Mouse (Mus musculus) brown adipose tissue, adult 24 weeks (tissue): ENCODE results near the gene Acsf3. TPM values are rescaled to one million over a fixed set of nuclear protein-coding genes. Genes with fewer than 3 reads are reported as not detected.

ENCODE experiments used
- H3K27ac ChIP-seq: fragments of 200-500 bp; replicated peaks from 2 replicates; pipeline ENCODE4 v1.5.1; 2012; ENCODE audit warnings: low read depth, mild to moderate bottlenecking, low read length
- H3K4me1 ChIP-seq: fragments of 200-500 bp; 2 replicates; pipeline ENCODE4 v1.6.1; 2012; ENCODE audit warnings: low read length, mixed read lengths; ENCODE audit not compliant: control insufficient read depth, insufficient read depth, insufficient read length
- H3K4me3 ChIP-seq: fragments of 200-500 bp; 2 replicates; pipeline ENCODE4 v1.5.1; 2012; ENCODE audit warnings: low read depth, mild to moderate bottlenecking, low read length, moderate library complexity; ENCODE audit not compliant: insufficient read depth
- polyA plus RNA-seq: library from polyadenylated mRNA; stranded (reverse); fragments of >200 nt; gene quantifications from 2 replicates; pipeline ENCODE4 v1.2.4, GENCODE M21; 2012; ENCODE audit not compliant: missing spikeins, insufficient read depth, insufficient read length

Gene Acsf3
- polyA plus RNA-seq = 102 and 104 TPM in 2 replicates

- peak within 1 kb of the TSS; percentile 58 for H3K27ac ChIP-seq
- peaks cover 6% of the 10 kb centered on the region; the same call in 1 of the 2 replicates for H3K4me1 ChIP-seq
- H3K4me3 ChIP-seq = peak within 1 kb of the TSS; percentile 73
These were observed at the start of gene Acsf3 for GRCm38 (mm10) chr8:122775285-122776155. Acsf3 (plus strand) TSS chr8:122775486.

- H3K4me1 ChIP-seq = 0 out of 2 replicates have a peak, but pooled peaks cover 2% of the 10 kb centered on the region
- H3K27ac ChIP-seq = no peak overlapping the region
- no peak overlapping the region for H3K4me3 ChIP-seq
These were observed 48.5 kb upstream of the Acsf3 start for GRCm38 (mm10) chr8:122726789-122727188.

- no peak overlapping the region for H3K4me3 ChIP-seq
These were observed 47.9 kb upstream of the Acsf3 start for GRCm38 (mm10) chr8:122727412-122727811.

GRCm38 (mm10) chr8:122728630-122729029 lies 46.7 kb upstream of the Acsf3 start:
- Histone ChIP-seq H3K4me1 (0 out of 2 replicates have a peak, but pooled peaks cover 2% of the 10 kb centered on the region), H3K27ac (no peak overlapping the region), H3K4me3 (no peak overlapping the region)

More at GRCm38 (mm10) chr8:122727412-122727811, 47.9 kb upstream of the Acsf3 start:
- H3K27ac ChIP-seq = no peak overlapping the region
- H3K4me1 ChIP-seq = 0 out of 2 replicates have a peak, but pooled peaks cover 2% of the 10 kb centered on the region

- Histone ChIP-seq H3K4me3 (no peak overlapping the region), H3K27ac (no peak overlapping the region), H3K4me1 (no peaks in the 10 kb centered on the region)
These were observed 40.2 kb upstream of the Acsf3 start for GRCm38 (mm10) chr8:122735110-122735509.

DNA sequence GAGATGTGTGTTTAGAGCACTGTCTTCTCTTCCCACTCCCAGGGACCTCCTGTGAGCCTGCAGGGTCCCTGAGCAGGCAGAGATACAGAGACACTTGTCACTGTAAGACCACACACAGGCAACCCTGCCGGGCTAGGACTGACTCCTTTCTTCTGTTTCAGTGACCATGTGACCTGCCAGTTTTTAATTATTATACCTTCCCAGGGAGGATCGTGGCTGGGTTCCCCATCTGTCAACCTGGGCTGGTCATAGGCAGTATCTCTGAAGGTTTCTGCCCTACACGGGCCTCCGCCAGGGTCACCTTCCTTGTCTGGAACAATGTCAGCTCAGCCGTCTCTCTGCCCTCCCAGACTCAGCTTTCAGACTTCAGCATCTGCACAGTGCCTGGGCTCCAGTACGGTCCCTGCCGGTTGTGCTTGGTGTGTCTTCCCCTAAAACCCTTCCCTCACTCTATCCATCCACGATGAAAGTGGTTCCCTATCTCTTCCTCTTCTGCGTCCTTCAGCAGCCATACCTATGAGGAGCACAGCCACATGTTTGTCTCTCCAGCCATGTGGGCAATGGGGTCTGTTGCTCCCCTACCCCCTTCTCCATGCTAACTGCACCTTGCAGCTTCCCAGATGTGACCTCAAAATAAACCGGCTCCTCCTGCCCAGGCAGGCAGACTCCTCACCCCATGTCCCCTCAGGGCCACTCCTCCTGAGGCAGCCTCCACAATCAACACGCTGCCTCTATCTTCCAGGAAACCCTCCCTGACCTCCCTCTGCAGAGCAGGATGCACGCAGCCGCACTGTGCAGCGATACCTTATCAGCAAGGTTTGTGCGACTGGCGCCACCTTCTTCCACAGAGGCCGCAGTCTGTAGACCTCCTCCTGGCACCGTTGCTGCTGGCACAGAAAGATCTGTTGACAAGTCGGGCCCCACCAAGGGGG lies 39.5 kb upstream of the Acsf3 start:
- Histone ChIP-seq H3K4me1 (no peaks in the 10 kb centered on the region), H3K27ac (no peak overlapping the region), H3K4me3 (no peak overlapping the region)

GRCm38 (mm10) chr8:122736623-122737022 lies 38.7 kb upstream of the Acsf3 start:
- Histone ChIP-seq H3K4me1 (no peaks in the 10 kb centered on the region), H3K27ac (no peak overlapping the region), H3K4me3 (no peak overlapping the region)

- no peak overlapping the region for H3K27ac ChIP-seq
- H3K4me1 ChIP-seq = no peaks in the 10 kb centered on the region
- H3K4me3 ChIP-seq = no peak overlapping the region
These were observed 38.2 kb upstream of the Acsf3 start for GRCm38 (mm10) chr8:122737071-122737470.

DNA sequence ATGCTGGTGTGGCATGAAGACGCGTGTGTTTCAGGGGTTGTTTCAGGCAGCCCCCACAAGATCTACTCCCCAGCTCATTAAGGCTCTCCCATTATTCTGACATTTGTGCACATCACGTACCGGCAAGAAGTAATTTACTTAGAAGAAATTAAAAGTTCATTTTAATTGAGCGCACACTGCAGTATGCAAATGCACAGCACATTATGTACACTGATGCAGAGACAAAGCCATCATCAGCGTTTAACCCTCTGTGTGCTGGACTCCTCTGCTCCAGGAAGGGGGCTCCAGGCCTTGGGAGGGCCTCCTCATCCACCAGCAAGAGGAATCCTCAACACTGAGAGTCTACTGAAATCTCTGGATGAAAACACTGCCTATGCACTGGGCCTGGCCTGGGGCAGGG lies 37.4 kb upstream of the Acsf3 start:
- Histone ChIP-seq H3K4me3 (no peak overlapping the region), H3K27ac (no peak overlapping the region), H3K4me1 (no peaks in the 10 kb centered on the region)

- Histone ChIP-seq H3K27ac (no peak overlapping the region), H3K4me3 (no peak overlapping the region), H3K4me1 (no peaks in the 10 kb centered on the region)
These were observed 36.1 kb upstream of the Acsf3 start for GRCm38 (mm10) chr8:122739102-122739725.

DNA sequence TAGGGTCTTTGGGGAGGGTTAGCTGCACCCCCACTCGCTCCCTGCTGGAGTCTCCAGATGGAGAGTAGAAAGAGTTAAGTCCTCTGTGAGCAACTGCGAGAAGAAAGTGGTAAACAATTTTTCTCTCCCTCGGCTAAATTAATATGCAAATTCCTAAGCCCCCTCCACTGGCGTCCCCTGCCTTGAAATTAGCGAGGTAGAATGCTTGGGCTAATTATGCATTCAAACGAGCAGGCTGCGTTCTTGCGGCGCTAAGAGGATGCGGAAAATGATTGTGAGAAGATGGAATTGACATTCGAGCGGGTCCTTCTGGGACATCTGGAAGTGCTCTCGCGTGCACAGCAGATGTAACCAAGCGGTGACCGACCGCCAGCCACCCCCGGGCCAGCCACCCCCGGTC lies 32.8 kb upstream of the Acsf3 start:
- no peaks in the 10 kb centered on the region for H3K4me1 ChIP-seq
- no peak overlapping the region for H3K27ac ChIP-seq
- no peak overlapping the region for H3K4me3 ChIP-seq

DNA sequence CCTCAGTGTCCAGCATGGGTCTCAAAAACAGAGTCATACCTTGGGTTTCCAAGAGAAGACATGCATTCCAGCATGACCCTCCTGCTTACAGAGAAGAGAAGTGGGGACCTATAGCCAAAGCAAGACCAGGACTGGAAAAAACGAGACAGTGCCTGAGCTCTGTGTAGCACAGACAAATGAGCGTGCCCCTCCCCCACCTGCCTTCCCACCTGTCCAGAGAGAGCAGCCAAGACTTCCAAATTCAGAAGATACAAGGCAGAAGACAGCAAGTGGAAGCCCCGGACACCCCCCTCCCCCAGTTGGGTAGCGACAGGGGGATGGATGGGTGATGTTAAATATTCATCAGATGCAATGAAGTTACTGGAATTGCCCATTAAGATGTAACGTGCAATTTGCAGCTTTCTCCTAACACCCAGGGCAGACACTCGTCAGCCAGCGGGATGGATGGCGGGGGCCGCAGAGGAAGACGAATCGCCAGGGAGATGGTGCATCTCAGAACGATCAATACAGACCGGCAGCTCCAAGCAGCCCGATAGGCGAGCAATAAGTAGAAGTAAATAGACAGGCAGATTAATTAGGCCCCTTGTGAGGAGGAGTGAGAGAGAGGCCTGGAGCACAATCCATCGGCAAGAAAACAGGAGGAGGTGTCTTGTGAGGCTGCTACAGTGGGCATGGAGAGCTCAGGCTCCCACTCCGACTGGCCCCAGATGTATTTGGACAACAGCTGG lies 30.1 kb upstream of the Acsf3 start:
- no peak overlapping the region for H3K27ac ChIP-seq

GRCm38 (mm10) chr8:122745750-122746275 lies 29.5 kb upstream of the Acsf3 start:
- Histone ChIP-seq H3K27ac (no peak overlapping the region), H3K4me3 (no peak overlapping the region)

More for the DNA sequence above, 30.1 kb upstream of the Acsf3 start:
- Histone ChIP-seq H3K4me1 (no peaks in the 10 kb centered on the region), H3K4me3 (no peak overlapping the region)

GRCm38 (mm10) chr8:122746439-122746838 lies 28.8 kb upstream of the Acsf3 start:
- Histone ChIP-seq H3K4me1 (no peaks in the 10 kb centered on the region), H3K27ac (no peak overlapping the region), H3K4me3 (no peak overlapping the region)

More at GRCm38 (mm10) chr8:122745750-122746275, 29.5 kb upstream of the Acsf3 start:
- no peaks in the 10 kb centered on the region for H3K4me1 ChIP-seq
